Mouse (Mus musculus) heart, postnatal 0 days (tissue): ENCODE results near the gene Rnf121. TPM values are rescaled to one million over a fixed set of nuclear protein-coding genes. Genes with fewer than 3 reads are reported as not detected.

Experiments used
- ATAC-seq: fragments of 200-750 bp; cut with Nextera tagmentation; 2 replicates; pipeline ENCODE4 v1.8.0; 2017; ENCODE audit warnings: low read depth, moderate number of reproducible peaks, moderate library complexity; ENCODE audit not compliant: insufficient read depth
- DNase-seq: peaks from one replicate; pipeline ENCODE4 v3.0.0-alpha.2; 2016; ENCODE audit warnings: low spot score
- H3K27ac ChIP-seq: fragments of 300-500 bp; sonication (generic); 2 replicates; pipeline ENCODE4 v1.5.1; 2014; ENCODE audit warnings: low read depth, mild to moderate bottlenecking
- H3K27me3 ChIP-seq: fragments of 300-500 bp; sonication (generic); 2 replicates; pipeline ENCODE4 v1.6.1; 2014; ENCODE audit warnings: low read length, mixed read lengths; ENCODE audit not compliant: control insufficient read depth, insufficient read depth
- H3K36me3 ChIP-seq: fragments of 300-500 bp; sonication (generic); replicated peaks from 2 replicates; pipeline ENCODE4 v1.6.1; 2014; ENCODE audit warnings: low read length, mixed read lengths; ENCODE audit not compliant: control insufficient read depth, insufficient read depth
- H3K4me1 ChIP-seq: fragments of 300-500 bp; sonication (generic); 2 replicates; pipeline ENCODE4 v1.6.1; 2014; ENCODE audit warnings: antibody characterized with exemption; ENCODE audit not compliant: control insufficient read depth, insufficient read depth
- H3K4me2 ChIP-seq: fragments of 300-500 bp; sonication (generic); 2 replicates; pipeline ENCODE4 v1.6.1; 2014; ENCODE audit warnings: low read depth, mild to moderate bottlenecking, low read length, moderate library complexity
- H3K4me3 ChIP-seq: fragments of 300-500 bp; sonication (generic); 2 replicates; pipeline ENCODE4 v1.5.1; 2014; ENCODE audit warnings: low read depth, low read length
- H3K9ac ChIP-seq: fragments of 300-500 bp; sonication (generic); replicated peaks from 2 replicates; pipeline ENCODE4 v1.6.1; 2014; ENCODE audit warnings: low read depth, low read length, mixed read lengths
- H3K9me3 ChIP-seq: fragments of 300-500 bp; sonication (generic); replicated peaks from 2 replicates; pipeline ENCODE4 v1.6.1; 2016; ENCODE audit warnings: low read length; ENCODE audit not compliant: control insufficient read depth
- CTCF ChIP-seq: IDR thresholded peaks from 2 replicates; pipeline ENCODE4 v1.5.1; 2016; ENCODE audit warnings: antibody characterized with exemption, control low read depth, low read depth
- EP300 ChIP-seq: IDR thresholded peaks from 2 replicates; pipeline ENCODE4 v1.6.1; 2016; ENCODE audit warnings: antibody characterized with exemption, low read depth
- WGBS: fragments of 180-500 bp; shearing (Covaris S2); extraction: QIAGEN DNeasy Blood & Tissue Kit; methylation state at CpG from one replicate; pipeline ENCODE4 v1.1.7; 2014; 5-methylcytosine and 5-hydroxymethylcytosine counted together
- polyA plus RNA-seq: library from polyadenylated mRNA; unstranded; fragments of >200 nt; fragmentation: Nextera tagmentation; extraction: Ambion mirVana; gene quantifications from 2 replicates; pipeline ENCODE4 v1.2.1, GENCODE M21; 2015
- total RNA-seq: library from RNA; depleted of rRNA; stranded (reverse); fragments of >200 nt; gene quantifications from 2 replicates; pipeline ENCODE4 v1.2.3, GENCODE M21; 2014; ENCODE audit warnings: low replicate concordance

The Rnf121 gene
- total and polyA plus RNA-seq, 2 experiments from 2014 or later = 10.7 to 18.2 TPM

DNA sequence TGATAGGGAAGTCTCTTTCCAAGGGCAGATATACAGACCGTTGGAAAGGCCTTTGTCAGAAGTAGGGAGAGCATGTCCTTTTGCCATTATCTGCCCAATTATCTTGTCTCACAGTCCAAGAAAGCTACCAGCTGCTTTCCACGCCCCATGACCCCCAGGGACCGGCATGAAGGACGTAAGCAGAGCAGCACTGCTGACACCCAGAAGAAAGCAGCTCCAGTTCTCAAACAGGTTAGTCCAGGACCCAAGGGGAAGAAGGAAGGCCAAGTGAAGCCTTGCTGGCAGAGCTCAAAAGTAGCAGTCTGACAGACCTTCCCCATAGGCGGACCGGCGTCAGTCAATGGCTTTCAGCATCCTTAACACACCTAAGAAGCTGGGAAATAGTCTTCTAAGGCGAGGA, 51.9 kb downstream of the Rnf121 start:
- no peak overlapping the region for H3K9ac ChIP-seq
- no peak overlapping the region for H3K27ac ChIP-seq
- peaks cover 85% of the 10 kb centered on the region for H3K36me3 ChIP-seq
- no peak for DNase-seq
- no peaks in the 10 kb centered on the region for H3K9me3 ChIP-seq
- 78% methylated on average over 8 of the region's 8 CpGs for WGBS
- H3K4me2 ChIP-seq = no peak overlapping the region
- no peak for ATAC-seq
- H3K4me3 ChIP-seq = no peak overlapping the region
- peaks cover 12% of the 10 kb centered on the region; the same call in 1 of the 2 replicates for H3K4me1 ChIP-seq
- no peak for TF ChIP-seq CTCF
- TF ChIP-seq EP300 = no peak
- H3K27me3 ChIP-seq = no peaks in the 10 kb centered on the region

DNA sequence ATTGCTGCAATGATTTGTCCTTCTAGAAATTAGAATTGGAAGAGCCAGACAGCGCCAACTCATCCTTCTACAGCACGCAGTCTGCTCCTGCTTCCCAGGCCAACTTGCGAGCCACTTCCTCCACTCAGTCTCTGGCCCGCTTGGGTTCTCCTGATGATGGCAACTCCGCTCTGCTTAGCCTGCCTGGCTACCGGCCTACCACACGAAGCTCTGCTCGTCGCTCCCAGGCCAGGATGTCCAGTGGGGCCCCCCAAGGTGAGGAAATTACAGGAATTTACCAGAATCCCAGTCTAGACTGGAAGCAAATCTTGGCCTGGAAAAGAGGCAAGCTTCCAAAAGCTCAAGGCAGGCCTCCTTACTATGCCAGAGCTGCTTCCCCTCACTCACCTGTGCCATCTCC, 53.4 kb downstream of the Rnf121 start:
- Histone ChIP-seq H3K4me3 (no peak overlapping the region), H3K27ac (0 out of 2 replicates have a peak overlapping the region, but pooled peaks have one; percentile 15), H3K4me1 (no peaks in the 10 kb centered on the region), H3K36me3 (peaks cover 100% of the 10 kb centered on the region), H3K9ac (no peak overlapping the region), H3K27me3 (no peaks in the 10 kb centered on the region), H3K9me3 (no peaks in the 10 kb centered on the region), H3K4me2 (no peak overlapping the region)
- TF ChIP-seq EP300 = no peak
- TF ChIP-seq CTCF = no peak
- DNase-seq = no peak
- no peak for ATAC-seq
- 96% methylated on average over 9 of the region's 9 CpGs for WGBS

DNA sequence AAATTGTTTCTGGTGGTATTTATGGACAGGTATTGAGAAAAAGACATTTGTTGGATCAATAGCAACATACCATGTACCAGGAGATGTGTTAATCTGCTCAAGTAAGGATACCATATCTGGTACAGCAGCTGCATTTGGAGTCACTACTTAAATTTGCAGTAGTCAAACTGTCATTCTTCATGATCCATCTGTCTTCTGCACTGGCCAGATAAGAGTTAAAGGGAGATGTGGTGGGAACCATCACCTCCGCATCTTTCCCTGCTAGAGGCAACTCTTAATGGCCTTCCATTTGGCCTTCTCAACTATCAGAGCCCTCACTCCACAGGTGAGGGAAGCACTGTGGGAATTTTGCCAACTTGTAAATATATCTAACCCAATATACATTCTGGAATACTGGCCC, 58.7 kb downstream of the Rnf121 start:
- Histone ChIP-seq H3K9me3 (no peaks in the 10 kb centered on the region), H3K4me1 (no peaks in the 10 kb centered on the region), H3K4me2 (no peak overlapping the region), H3K36me3 (peaks cover 95% of the 10 kb centered on the region), H3K4me3 (no peak overlapping the region), H3K27ac (no peak overlapping the region), H3K27me3 (no peaks in the 10 kb centered on the region), H3K9ac (no peak overlapping the region)
- 90% methylated on average over 1 of the region's 1 CpGs for WGBS
- DNase-seq (no peak), ATAC-seq (no peak)
- TF ChIP-seq CTCF (no peak), EP300 (no peak)

DNA sequence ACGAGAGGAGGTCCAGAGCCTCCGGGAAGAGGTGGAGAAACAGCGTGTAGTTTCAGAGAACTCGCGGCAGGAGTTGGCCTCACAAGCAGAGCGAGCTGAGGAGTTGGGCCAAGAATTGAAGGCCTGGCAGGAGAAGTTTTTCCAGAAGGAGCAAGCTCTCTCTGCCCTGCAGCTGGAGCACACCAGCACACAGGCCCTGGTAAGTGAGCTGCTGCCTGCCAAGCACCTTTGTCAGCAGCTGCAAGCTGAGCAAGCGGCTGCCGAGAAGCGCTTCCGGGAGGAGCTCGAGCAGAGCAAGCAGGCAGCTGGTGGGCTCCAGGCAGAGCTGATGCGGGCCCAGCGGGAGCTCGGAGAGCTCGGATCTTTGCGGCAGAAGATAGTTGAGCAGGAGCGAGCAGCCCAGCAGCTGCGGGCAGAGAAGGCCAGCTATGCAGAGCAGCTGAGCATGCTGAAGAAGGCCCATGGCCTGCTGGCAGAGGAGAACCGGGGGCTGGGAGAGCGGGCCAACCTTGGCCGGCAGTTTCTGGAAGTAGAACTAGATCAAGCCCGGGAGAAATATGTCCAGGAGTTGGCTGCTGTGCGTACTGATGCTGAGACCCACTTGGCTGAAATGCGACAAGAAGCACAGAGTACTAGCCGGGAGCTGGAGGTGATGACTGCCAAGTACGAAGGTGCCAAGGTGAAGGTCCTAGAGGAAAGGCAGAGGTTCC, 64.2 kb downstream of the Rnf121 start:
- ATAC-seq (no peak; the same call in 1 of the 2 replicates), DNase-seq (no peak)
- Histone ChIP-seq H3K27me3 (no peaks in the 10 kb centered on the region), H3K4me2 (no peak overlapping the region), H3K4me1 (no peaks in the 10 kb centered on the region), H3K4me3 (no peak overlapping the region), H3K27ac (no peak overlapping the region; the same call in 1 of the 2 replicates), H3K36me3 (peaks cover 97% of the 10 kb centered on the region), H3K9me3 (no peaks in the 10 kb centered on the region), H3K9ac (no peak overlapping the region)
- WGBS = 83% methylated on average over 26 of the region's 26 CpGs
- TF ChIP-seq EP300 = no peak
- TF ChIP-seq CTCF = no peak

DNA sequence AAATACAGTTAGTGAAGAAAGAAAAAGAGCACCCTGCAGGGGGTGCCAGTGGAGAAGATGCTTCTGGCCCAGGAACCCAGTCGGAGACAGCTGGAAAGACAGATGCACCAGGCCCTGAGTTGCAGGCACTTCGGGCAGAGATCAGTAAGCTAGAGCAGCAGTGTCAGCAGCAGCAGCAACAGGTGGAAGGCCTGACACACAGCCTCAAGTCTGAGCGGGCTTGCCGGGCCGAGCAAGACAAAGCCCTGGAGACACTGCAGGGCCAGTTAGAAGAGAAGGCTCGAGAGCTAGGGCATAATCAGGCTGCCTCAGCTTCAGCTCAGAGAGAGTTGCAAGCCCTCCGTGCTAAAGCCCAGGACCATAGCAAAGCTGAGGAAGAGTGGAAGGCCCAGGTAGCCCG, 65.0 kb downstream of the Rnf121 start:
- ATAC-seq = no peak
- H3K36me3 ChIP-seq = peaks cover 97% of the 10 kb centered on the region

More for the DNA sequence above, 65.0 kb downstream of the Rnf121 start:
- no peak overlapping the region for H3K4me3 ChIP-seq
- WGBS = 91% methylated on average over 8 of the region's 8 CpGs
- TF ChIP-seq CTCF (no peak), EP300 (no peak)
- DNase-seq = no peak
- H3K27ac ChIP-seq = no peak overlapping the region
- no peak overlapping the region for H3K4me2 ChIP-seq
- H3K9ac ChIP-seq = no peak overlapping the region
- H3K4me1 ChIP-seq = no peaks in the 10 kb centered on the region
- H3K27me3 ChIP-seq = no peaks in the 10 kb centered on the region
- no peaks in the 10 kb centered on the region for H3K9me3 ChIP-seq
